Mouse (Mus musculus) heart, embryonic 10.5 days (tissue): ENCODE data around the gene Gm20696. TPM values are rescaled to one million over a fixed set of nuclear protein-coding genes. Genes with fewer than 3 reads are reported as not detected.

ENCODE experiments used
- DNase-seq: peaks from one replicate; pipeline ENCODE4 v3.0.0-alpha.2; 2017; ENCODE audit warnings: low spot score
- H3K27ac ChIP-seq: fragments of 300-500 bp; sonication (generic); 2 replicates; pipeline ENCODE4 v1.5.1; 2016; ENCODE audit warnings: mild to moderate bottlenecking
- H3K27me3 ChIP-seq: fragments of 300-500 bp; sonication (generic); 2 replicates; pipeline ENCODE4 v1.6.1; 2016; ENCODE audit warnings: mild to moderate bottlenecking; ENCODE audit not compliant: poor library complexity, insufficient read depth, severe bottlenecking
- H3K36me3 ChIP-seq: fragments of 300-500 bp; sonication (generic); 2 replicates; pipeline ENCODE4 v1.6.1; 2016; ENCODE audit warnings: mild to moderate bottlenecking, moderate library complexity
- H3K4me1 ChIP-seq: fragments of 300-500 bp; sonication (generic); 2 replicates; pipeline ENCODE4 v1.6.1; 2016; ENCODE audit warnings: mild to moderate bottlenecking
- H3K4me3 ChIP-seq: fragments of 300-500 bp; sonication (generic); 2 replicates; pipeline ENCODE4 v1.5.1; 2016; ENCODE audit warnings: mild to moderate bottlenecking, moderate library complexity
- H3K9me3 ChIP-seq: fragments of 300-500 bp; sonication (generic); 2 replicates; pipeline ENCODE4 v1.6.1; 2016; ENCODE audit warnings: mild to moderate bottlenecking, moderate library complexity
- WGBS: fragments of 180-500 bp; shearing (Covaris S2); methylation state at CpG from one replicate; pipeline ENCODE4 v1.1.7; 2016; 5-methylcytosine and 5-hydroxymethylcytosine counted together
- polyA plus RNA-seq: library from polyadenylated mRNA; unstranded; fragments of >200 nt; fragmentation: Nextera tagmentation; extraction: Ambion mirVana; gene quantifications from 2 replicates; pipeline ENCODE4 v1.2.1, GENCODE M21; 2016

Gene Gm20696
- polyA plus RNA-seq, 1 experiment from 2014 or later = 3.4 TPM

- H3K27ac ChIP-seq = no peak overlapping the region
- no peaks in the 10 kb centered on the region for H3K36me3 ChIP-seq
- no peaks in the 10 kb centered on the region for H3K27me3 ChIP-seq
- DNase-seq = no peak
- 63% methylated on average over 3 of the region's 3 CpGs for whole genome bisulfite sequencing
- no peak overlapping the region for H3K4me3 ChIP-seq
- H3K4me1 ChIP-seq = 0 out of 2 replicates have a peak, but pooled peaks cover 6% of the 10 kb centered on the region
- H3K9me3 ChIP-seq = no peaks in the 10 kb centered on the region
Measured at GRCm38 (mm10) chr6:99425044-99425443, 241.6 kb downstream of the Gm20696 start.

DNA sequence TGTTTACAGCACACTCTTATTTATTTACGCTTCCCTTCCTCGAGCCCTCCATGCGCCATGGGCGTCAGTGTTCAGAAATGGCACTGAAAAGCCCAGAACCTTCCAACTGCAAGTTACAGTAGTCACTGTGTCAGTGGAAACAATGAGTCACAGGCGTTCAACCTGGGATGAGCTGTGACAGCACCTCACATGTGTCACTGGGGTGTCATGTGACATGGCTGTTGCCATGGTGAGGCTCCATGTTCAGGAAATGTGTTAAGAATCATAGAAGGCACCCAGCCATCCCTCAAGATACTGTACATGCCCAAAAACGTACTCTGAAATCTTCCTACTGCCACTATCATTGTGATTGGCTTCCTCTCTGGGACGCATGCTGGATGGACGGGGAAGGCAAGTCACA is 245.9 kb downstream of the Gm20696 start:
- no peak for DNase-seq
- Histone ChIP-seq H3K4me1 (no peaks in the 10 kb centered on the region), H3K27me3 (no peaks in the 10 kb centered on the region), H3K27ac (no peak overlapping the region), H3K4me3 (no peak overlapping the region), H3K36me3 (no peaks in the 10 kb centered on the region), H3K9me3 (no peaks in the 10 kb centered on the region)
- 79% methylated on average over 8 of the region's 8 CpGs for WGBS

DNA sequence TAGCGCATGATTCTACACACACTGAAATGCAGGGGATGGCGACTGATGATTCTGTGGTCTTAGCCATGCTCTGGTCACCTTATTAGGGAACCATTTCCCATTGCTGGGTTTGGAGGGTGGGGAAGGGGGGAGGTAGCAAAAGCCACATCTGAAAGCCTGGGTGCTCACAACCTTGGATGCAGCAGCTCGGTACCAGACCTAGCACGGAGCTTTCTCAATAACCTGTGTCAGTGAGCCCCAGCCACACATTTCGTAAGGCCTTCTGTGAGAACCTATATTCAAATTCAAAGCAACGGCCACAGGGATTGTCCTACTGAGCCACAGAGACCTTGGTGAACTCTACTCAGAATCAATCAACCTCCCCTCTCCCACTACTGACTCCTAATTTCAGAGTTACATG is 254.0 kb downstream of the Gm20696 start:
- Histone ChIP-seq H3K4me3 (no peak overlapping the region), H3K36me3 (no peaks in the 10 kb centered on the region), H3K27me3 (no peaks in the 10 kb centered on the region), H3K4me1 (peaks cover 26% of the 10 kb centered on the region; the same call in 1 of the 2 replicates), H3K9me3 (no peaks in the 10 kb centered on the region), H3K27ac (no peak overlapping the region)
- DNase-seq = no peak
- WGBS = 88% methylated on average over 6 of the region's 6 CpGs

DNA sequence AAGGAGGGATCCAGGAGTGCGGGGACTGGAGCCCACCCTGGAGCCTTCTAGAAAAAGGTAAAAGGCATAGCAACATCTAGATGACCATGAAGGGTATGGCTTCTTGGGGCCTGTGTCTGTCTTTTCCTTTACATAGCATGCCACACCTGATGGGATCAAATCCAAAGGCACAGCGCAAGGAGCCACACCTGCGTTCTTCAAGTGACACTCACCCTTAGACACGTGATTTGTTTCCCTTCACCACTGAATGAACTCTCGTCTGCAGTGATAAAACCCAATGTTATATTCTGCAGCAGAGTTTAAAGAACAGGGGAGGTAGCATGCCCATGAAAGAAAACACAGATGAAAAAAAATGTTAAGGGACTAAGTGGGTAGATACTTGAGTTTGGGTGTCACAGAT is 257.0 kb downstream of the Gm20696 start:
- H3K4me1 ChIP-seq = peaks cover 26% of the 10 kb centered on the region; the same call in 1 of the 2 replicates
- no peaks in the 10 kb centered on the region for H3K9me3 ChIP-seq
- no peaks in the 10 kb centered on the region for H3K27me3 ChIP-seq
- no peak overlapping the region for H3K27ac ChIP-seq
- H3K4me3 ChIP-seq = no peak overlapping the region
- WGBS = 76% methylated on average over 5 of the region's 5 CpGs
- no peaks in the 10 kb centered on the region for H3K36me3 ChIP-seq
- no peak for DNase-seq

GRCm38 (mm10) chr6:99408880-99409279 is 257.7 kb downstream of the Gm20696 start:
- no peak for DNase-seq
- no peak overlapping the region for H3K27ac ChIP-seq
- H3K9me3 ChIP-seq = no peaks in the 10 kb centered on the region
- H3K4me1 ChIP-seq = peaks cover 26% of the 10 kb centered on the region; the same call in 1 of the 2 replicates
- H3K36me3 ChIP-seq = no peaks in the 10 kb centered on the region
- 43% methylated on average over 4 of the region's 4 CpGs for WGBS
- H3K27me3 ChIP-seq = no peaks in the 10 kb centered on the region
- no peak overlapping the region for H3K4me3 ChIP-seq

DNA sequence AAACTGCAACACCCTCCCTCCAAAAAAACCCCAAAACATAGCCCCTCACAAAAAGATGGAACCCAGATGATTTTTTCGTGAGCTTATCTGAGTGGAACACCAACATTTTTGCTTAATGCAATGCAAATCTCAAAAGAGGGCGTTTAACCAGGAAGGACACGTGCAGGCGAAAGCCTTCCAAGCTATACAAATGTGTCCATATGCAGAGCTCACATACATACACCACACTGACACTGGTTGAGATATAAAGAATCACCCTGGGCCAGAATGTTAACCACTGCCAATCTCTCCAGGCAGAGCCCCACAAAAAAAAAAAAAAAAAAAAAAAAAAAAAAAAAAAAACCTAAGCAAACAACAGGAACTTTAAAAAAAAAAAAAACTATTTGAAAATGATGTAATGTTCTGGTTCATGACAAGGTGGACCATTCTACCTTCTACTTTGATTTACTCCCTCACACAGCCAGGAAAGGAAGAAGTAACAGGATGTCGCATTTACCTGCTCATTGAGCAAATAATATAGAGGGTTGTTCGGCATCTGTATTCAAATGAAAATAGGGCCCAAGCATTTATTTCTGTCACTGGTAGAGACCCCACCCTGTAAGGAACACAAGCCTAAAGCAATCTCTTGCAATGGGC is 262.7 kb downstream of the Gm20696 start:
- peaks cover 15% of the 10 kb centered on the region for H3K4me1 ChIP-seq
- no peak overlapping the region for H3K27ac ChIP-seq
- no peaks in the 10 kb centered on the region for H3K9me3 ChIP-seq
- WGBS = 90% methylated on average over 6 of the region's 6 CpGs
- no peak overlapping the region for H3K4me3 ChIP-seq
- no peaks in the 10 kb centered on the region for H3K36me3 ChIP-seq
- no peak for DNase-seq
- no peaks in the 10 kb centered on the region for H3K27me3 ChIP-seq

GRCm38 (mm10) chr6:99402941-99403340 is 263.7 kb downstream of the Gm20696 start:
- Histone ChIP-seq H3K4me1 (peaks cover 13% of the 10 kb centered on the region), H3K36me3 (0 out of 2 replicates have a peak, but pooled peaks cover 2% of the 10 kb centered on the region), H3K27me3 (no peaks in the 10 kb centered on the region), H3K27ac (no peak overlapping the region), H3K9me3 (no peaks in the 10 kb centered on the region), H3K4me3 (no peak overlapping the region)
- DNase-seq = no peak
- 80% methylated on average over 9 of the region's 9 CpGs for WGBS

DNA sequence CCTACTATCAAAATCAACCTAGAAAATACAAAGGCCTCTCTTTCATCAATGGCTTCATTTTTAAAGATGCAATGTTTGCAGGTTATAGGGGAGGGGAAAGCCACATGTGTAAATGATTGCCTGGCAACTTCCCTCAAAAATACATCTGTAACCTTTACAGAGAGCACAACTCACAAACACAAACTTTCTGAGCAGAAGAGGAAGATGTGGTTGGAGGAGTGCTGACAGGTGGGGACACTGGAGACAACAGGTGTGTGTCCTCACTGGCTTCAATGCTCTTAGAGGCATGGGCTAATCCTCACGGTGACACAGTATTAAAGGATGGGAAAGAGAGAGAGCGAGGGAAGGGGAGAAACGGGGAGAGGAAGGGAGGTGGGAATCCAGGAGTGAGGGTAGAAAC is 264.2 kb downstream of the Gm20696 start:
- WGBS = 66% methylated on average over 3 of the region's 3 CpGs
- no peaks in the 10 kb centered on the region for H3K27me3 ChIP-seq
- peaks cover 7% of the 10 kb centered on the region; the same call in 1 of the 2 replicates for H3K36me3 ChIP-seq
- no peak overlapping the region for H3K4me3 ChIP-seq
- no peaks in the 10 kb centered on the region for H3K9me3 ChIP-seq
- H3K27ac ChIP-seq = no peak overlapping the region
- DNase-seq = no peak
- H3K4me1 ChIP-seq = peaks cover 13% of the 10 kb centered on the region

- H3K27me3 ChIP-seq = no peaks in the 10 kb centered on the region
- no peaks in the 10 kb centered on the region for H3K9me3 ChIP-seq
- DNase-seq = no peak
- H3K4me3 ChIP-seq = no peak overlapping the region
- H3K4me1 ChIP-seq = peaks cover 13% of the 10 kb centered on the region
- H3K27ac ChIP-seq = no peak overlapping the region
- WGBS = 78% methylated on average over 6 of the region's 6 CpGs
- H3K36me3 ChIP-seq = peaks cover 8% of the 10 kb centered on the region; the same call in 1 of the 2 replicates
Measured at GRCm38 (mm10) chr6:99401801-99402200, 264.8 kb downstream of the Gm20696 start.

DNA sequence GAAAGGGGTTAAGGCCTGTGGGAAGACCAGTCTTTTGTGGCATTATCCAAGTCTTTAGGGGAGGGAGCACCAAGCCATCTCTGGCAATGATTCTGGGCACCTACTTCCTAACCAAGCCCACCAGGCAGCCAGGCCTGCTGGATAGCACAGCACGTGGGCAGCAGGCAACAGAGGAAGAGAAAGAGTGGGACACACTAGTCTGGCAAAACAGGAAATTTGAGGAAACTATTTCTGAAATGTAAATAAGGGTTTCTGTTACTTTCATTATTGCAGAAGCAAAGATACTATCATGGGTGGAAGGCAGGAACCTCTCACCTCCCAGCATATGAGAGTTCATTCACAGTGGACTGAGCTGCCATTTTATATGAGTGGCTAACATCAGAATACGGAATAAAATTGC is 265.4 kb downstream of the Gm20696 start:
- Histone ChIP-seq H3K36me3 (peaks cover 8% of the 10 kb centered on the region; the same call in 1 of the 2 replicates), H3K27me3 (no peaks in the 10 kb centered on the region), H3K4me1 (peaks cover 13% of the 10 kb centered on the region), H3K9me3 (no peaks in the 10 kb centered on the region), H3K4me3 (no peak overlapping the region), H3K27ac (no peak overlapping the region)
- 67% methylated on average over 2 of the region's 2 CpGs for WGBS
- DNase-seq = no peak

- WGBS = 73% methylated on average over 12 of the region's 12 CpGs
- H3K27me3 ChIP-seq = no peaks in the 10 kb centered on the region
- H3K27ac ChIP-seq = no peak overlapping the region
- DNase-seq = no peak
- no peak overlapping the region for H3K4me3 ChIP-seq
- H3K9me3 ChIP-seq = no peaks in the 10 kb centered on the region
- no peaks in the 10 kb centered on the region for H3K4me1 ChIP-seq
- peaks cover 8% of the 10 kb centered on the region; the same call in 1 of the 2 replicates for H3K36me3 ChIP-seq
Measured at GRCm38 (mm10) chr6:99395745-99396144, 270.9 kb downstream of the Gm20696 start.

DNA sequence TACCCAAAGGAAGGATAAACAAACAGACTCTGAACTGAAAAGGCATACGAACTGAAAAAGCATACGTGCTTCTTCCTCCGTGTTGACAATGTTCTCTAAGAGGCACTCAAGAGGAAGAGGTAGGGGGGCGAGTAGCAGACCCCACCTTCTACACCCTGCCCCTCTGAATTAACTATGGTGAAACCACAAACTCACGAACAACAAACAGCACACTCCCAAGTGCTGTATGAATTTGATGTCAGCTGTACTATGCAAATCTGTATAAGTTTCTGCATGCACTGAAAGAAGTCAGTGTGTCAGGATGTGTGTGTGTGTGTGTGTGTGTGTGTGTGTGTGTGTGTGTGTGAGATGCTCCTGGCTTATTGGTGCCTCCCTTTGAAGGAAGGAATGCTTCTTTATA is 271.8 kb downstream of the Gm20696 start:
- no peaks in the 10 kb centered on the region for H3K9me3 ChIP-seq
- WGBS = 64% methylated on average over 5 of the region's 5 CpGs
- peaks cover 2% of the 10 kb centered on the region; the same call in 1 of the 2 replicates for H3K4me1 ChIP-seq
- H3K36me3 ChIP-seq = peaks cover 8% of the 10 kb centered on the region; the same call in 1 of the 2 replicates
- H3K4me3 ChIP-seq = no peak overlapping the region
- no peaks in the 10 kb centered on the region for H3K27me3 ChIP-seq
- no peak overlapping the region for H3K27ac ChIP-seq
- DNase-seq = no peak

GRCm38 (mm10) chr6:99392484-99392883 is 274.1 kb downstream of the Gm20696 start:
- H3K27ac ChIP-seq = no peak overlapping the region
- H3K4me3 ChIP-seq = no peak overlapping the region
- WGBS = 89% methylated on average over 6 of the region's 6 CpGs
- H3K27me3 ChIP-seq = no peaks in the 10 kb centered on the region
- peaks cover 22% of the 10 kb centered on the region for H3K4me1 ChIP-seq
- peaks cover 2% of the 10 kb centered on the region; the same call in 1 of the 2 replicates for H3K36me3 ChIP-seq
- H3K9me3 ChIP-seq = no peaks in the 10 kb centered on the region
- DNase-seq = no peak
